Mouse (Mus musculus): ENCODE data around the gene Ncbp3. TPM values are rescaled to one million over a fixed set of nuclear protein-coding genes. Genes with fewer than 3 reads are reported as not detected.

Ncbp3 gene
- polyA plus RNA-seq, 1 experiment from 2014 or later: 13.5 TPM

DNA sequence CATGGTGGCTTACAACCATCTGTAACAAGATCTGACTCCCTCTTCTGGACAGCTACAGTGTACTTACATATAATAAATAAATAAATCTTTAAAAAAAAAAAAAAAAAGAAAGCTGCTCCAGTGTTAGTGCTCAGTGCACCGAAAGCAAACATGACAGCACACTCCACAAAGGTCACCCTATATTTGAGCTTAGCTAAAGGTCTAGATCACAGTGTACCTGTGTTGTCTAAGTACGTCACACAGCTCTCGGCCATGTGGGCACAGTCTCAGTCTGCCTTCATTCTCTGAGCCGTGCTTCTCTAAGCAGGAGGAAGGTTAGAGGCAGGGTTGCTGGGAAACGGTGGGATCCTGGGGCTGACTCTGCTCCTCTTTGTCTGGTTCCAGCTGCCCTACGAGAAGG is 78.9 kb downstream of the Ncbp3 start:
- 89% methylated on average over 6 of the region's 6 CpGs for WGBS
- no peaks in the 10 kb centered on the region for H3K27me3 ChIP-seq

DNA sequence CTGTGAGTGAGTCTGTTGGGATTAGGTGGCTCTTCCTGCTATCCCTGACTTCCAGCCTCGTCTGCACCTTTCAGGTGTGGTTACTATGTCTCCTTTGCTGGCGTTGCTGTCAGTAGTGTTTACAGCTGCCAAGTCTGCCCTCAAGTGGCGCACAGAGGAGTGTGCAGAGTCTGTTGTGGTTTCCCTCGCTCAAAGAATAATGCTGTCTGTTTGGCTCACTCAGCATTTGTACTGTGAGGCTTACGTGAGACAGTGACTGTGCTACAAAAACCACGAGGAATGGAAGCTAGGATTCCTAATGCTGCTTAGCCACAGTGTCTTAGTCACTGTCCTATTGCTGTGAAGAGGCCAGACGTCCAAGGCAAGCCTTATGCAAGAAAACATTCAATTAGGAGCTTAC is 83.4 kb downstream of the Ncbp3 start:
- Histone ChIP-seq H3K9ac (replicated peaks) (no peak overlapping the region), H3K27ac (no peak overlapping the region), H3K4me1 (replicated peaks) (peaks cover 7% of the 10 kb centered on the region), H3K9me3 (no peaks in the 10 kb centered on the region), H3K27me3 (no peaks in the 10 kb centered on the region), H3K4me3 (replicated peaks) (no peak overlapping the region), H3K36me3 (peaks cover 16% of the 10 kb centered on the region), H3K4me2 (replicated peaks) (no peak overlapping the region)
- ATAC-seq: no peak
- WGBS: 85% methylated on average over 7 of the region's 7 CpGs

More for the DNA sequence above, 78.9 kb downstream of the Ncbp3 start:
- Histone ChIP-seq H3K9ac (replicated peaks) (no peak overlapping the region), H3K4me3 (replicated peaks) (no peak overlapping the region), H3K4me2 (replicated peaks) (no peak overlapping the region), H3K36me3 (0 out of 2 replicates have a peak, but pooled peaks cover 4% of the 10 kb centered on the region), H3K4me1 (replicated peaks) (no peaks in the 10 kb centered on the region), H3K27ac (no peak overlapping the region), H3K9me3 (no peaks in the 10 kb centered on the region)
- no peak for ATAC-seq

DNA sequence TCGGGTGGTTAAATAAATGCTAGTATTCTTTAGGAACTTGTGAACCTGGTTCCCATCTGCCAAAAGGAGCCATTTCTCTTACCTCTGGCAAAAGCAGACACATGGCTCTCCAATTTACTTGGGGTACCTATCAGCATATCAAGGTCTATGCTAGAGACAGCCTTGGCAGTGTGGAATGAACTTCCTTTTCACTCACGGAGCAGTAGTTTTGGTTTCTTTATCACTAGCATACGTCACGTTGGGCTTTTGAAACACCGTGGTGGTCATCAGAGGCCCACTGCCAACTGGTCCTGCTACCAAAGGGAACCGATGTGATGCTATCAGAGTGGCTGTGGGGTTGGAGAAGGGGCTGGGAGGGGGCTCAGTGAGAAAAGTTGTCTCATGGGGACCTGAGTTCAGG is 85.4 kb downstream of the Ncbp3 start:
- Histone ChIP-seq H3K9ac (replicated peaks) (no peak overlapping the region), H3K4me3 (replicated peaks) (no peak overlapping the region), H3K9me3 (no peaks in the 10 kb centered on the region), H3K4me2 (replicated peaks) (no peak overlapping the region), H3K4me1 (replicated peaks) (peaks cover 25% of the 10 kb centered on the region), H3K27ac (no peak overlapping the region), H3K36me3 (peaks cover 16% of the 10 kb centered on the region), H3K27me3 (no peaks in the 10 kb centered on the region)
- 97% methylated on average over 6 of the region's 6 CpGs for WGBS
- no peak for ATAC-seq

- 95% methylated on average over 5 of the region's 5 CpGs for WGBS
- Histone ChIP-seq H3K4me1 (replicated peaks) (peaks cover 25% of the 10 kb centered on the region), H3K4me3 (replicated peaks) (no peak overlapping the region), H3K9ac (replicated peaks) (no peak overlapping the region), H3K4me2 (replicated peaks) (no peak overlapping the region), H3K36me3 (peaks cover 16% of the 10 kb centered on the region), H3K9me3 (no peaks in the 10 kb centered on the region), H3K27me3 (no peaks in the 10 kb centered on the region), H3K27ac (no peak overlapping the region)
- ATAC-seq: no peak
Measured at GRCm38 (mm10) chr11:73134222-73134621, 86.6 kb downstream of the Ncbp3 start.

DNA sequence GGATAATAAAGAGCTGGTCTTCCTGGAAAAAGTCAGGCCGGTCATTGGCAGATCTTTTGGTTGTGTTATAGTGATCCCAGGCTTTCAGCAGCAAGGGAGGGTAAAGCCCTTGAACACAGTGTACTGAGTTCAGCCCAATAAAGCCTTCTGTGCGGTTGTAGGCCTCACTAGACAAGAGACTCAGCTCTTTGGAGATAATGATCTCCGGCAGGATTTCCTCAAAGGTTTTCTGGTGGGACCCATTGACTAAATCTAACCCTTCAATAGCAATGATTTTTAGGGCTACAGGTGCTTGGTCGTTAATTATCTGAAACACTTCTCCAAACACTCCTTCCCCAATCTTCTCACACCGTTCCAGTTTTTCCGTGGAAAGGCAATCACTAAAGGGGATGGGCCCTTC is 89.0 kb downstream of the Ncbp3 start:
- H3K4me2 ChIP-seq (replicated peaks): peak overlapping the region; percentile 92
- WGBS: 91% methylated on average over 6 of the region's 6 CpGs
- H3K27ac ChIP-seq: no peak overlapping the region
- H3K9ac ChIP-seq (replicated peaks): 0 out of 2 replicates have a peak overlapping the region, but pooled peaks have one; percentile 79
- peak overlapping the region; percentile 79 for H3K4me3 ChIP-seq (replicated peaks)
- peaks cover 12% of the 10 kb centered on the region for H3K36me3 ChIP-seq
- no peak for ATAC-seq
- no peaks in the 10 kb centered on the region for H3K27me3 ChIP-seq
- no peaks in the 10 kb centered on the region for H3K9me3 ChIP-seq
- peaks cover 25% of the 10 kb centered on the region for H3K4me1 ChIP-seq (replicated peaks)

DNA sequence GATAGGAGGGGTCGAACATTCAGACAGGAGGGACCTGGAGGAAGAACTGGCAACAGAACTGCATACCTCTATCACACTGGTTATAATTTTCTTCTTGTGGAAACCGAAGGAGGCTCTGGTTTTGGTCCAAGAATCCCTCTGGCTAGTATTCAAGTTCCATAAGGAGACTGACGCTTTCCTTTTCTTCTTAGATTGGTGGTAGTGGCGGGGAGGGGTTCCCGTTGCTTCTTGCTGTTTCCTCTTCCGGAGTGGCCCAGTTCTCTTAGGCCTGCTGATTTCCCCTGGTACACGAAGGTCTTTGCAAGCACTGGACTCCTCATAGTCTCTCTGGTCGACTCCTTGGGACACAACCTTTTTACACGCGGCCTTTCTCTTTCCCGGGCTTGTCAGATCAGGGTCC is 89.5 kb downstream of the Ncbp3 start:
- H3K9ac ChIP-seq (replicated peaks): peak overlapping the region; percentile 79
- peaks cover 25% of the 10 kb centered on the region for H3K4me1 ChIP-seq (replicated peaks)
- H3K36me3 ChIP-seq: peaks cover 12% of the 10 kb centered on the region
- H3K4me2 ChIP-seq (replicated peaks): peak overlapping the region; percentile 92
- H3K4me3 ChIP-seq (replicated peaks): peak overlapping the region; percentile 79
- no peak for ATAC-seq
- no peaks in the 10 kb centered on the region for H3K9me3 ChIP-seq
- H3K27me3 ChIP-seq: no peaks in the 10 kb centered on the region
- no peak overlapping the region for H3K27ac ChIP-seq
- WGBS: 45% methylated on average over 11 of the region's 11 CpGs

- Histone ChIP-seq H3K4me2 (replicated peaks) (peak within 1 kb of the TSS; percentile 92), H3K4me3 (replicated peaks) (peak within 1 kb of the TSS; percentile 79), H3K27me3 (no peaks in the 10 kb centered on the region), H3K36me3 (peaks cover 9% of the 10 kb centered on the region), H3K9me3 (no peaks in the 10 kb centered on the region), H3K9ac (replicated peaks) (peak within 1 kb of the TSS; percentile 79), H3K4me1 (replicated peaks) (peaks cover 25% of the 10 kb centered on the region), H3K27ac (no peak within 1 kb of the TSS)
- ATAC-seq: peak; percentile 98
- under 1% methylated on average over 81 of the region's 84 CpGs for WGBS
Measured at GRCm38 (mm10) chr11:73137591-73138501, 90.3 kb downstream of the Ncbp3 start, which contains the start of gene Haspin. Gene Haspin (minus strand): TSS chr11:73138294.

Other genes starting within 250 kb of the Ncbp3 start
- gene Atp2a3, start 86.6 kb upstream of the Ncbp3 start, polyA plus RNA-seq (2015; fragmentation: Nextera tagmentation; extraction: Ambion mirVana): 0.48 and 0.71 TPM in 2 replicates
- gene P2rx1, start 48.7 kb upstream of the Ncbp3 start, polyA plus RNA-seq (2015; fragmentation: Nextera tagmentation; extraction: Ambion mirVana): 0.41 and 0.58 TPM in 2 replicates
- gene Camkk1, start 28.8 kb upstream of the Ncbp3 start, polyA plus RNA-seq (2015; fragmentation: Nextera tagmentation; extraction: Ambion mirVana): 17.1 and 17.5 TPM in 2 replicates
- gene Itgae, start 42.8 kb downstream of the Ncbp3 start, polyA plus RNA-seq (2015; fragmentation: Nextera tagmentation; extraction: Ambion mirVana): 0.21 and 0.28 TPM in 2 replicates
- 5.2 and 5.6 TPM in 2 replicates for gene Haspin, start 90.5 kb downstream of the Ncbp3 start, polyA plus RNA-seq (2015; fragmentation: Nextera tagmentation; extraction: Ambion mirVana)
- gene P2rx5, start 112.6 kb downstream of the Ncbp3 start, polyA plus RNA-seq (2015; fragmentation: Nextera tagmentation; extraction: Ambion mirVana): 0.20 and 0.31 TPM in 2 replicates
- 122 and 123 TPM in 2 replicates for gene Emc6, start 129.3 kb downstream of the Ncbp3 start, polyA plus RNA-seq (2015; fragmentation: Nextera tagmentation; extraction: Ambion mirVana)
- 193 and 195 TPM in 2 replicates for gene Tax1bp3, start 129.3 kb downstream of the Ncbp3 start, polyA plus RNA-seq (2015; fragmentation: Nextera tagmentation; extraction: Ambion mirVana)
- 21.1 and 22.1 TPM in 2 replicates for gene Ctns, start 151.3 kb downstream of the Ncbp3 start, polyA plus RNA-seq (2015; fragmentation: Nextera tagmentation; extraction: Ambion mirVana)
- 1.7 and 1.8 TPM in 2 replicates for gene Shpk, start 151.7 kb downstream of the Ncbp3 start, polyA plus RNA-seq (2015; fragmentation: Nextera tagmentation; extraction: Ambion mirVana)
- gene Trpv1, start 186.5 kb downstream of the Ncbp3 start, polyA plus RNA-seq (2015; fragmentation: Nextera tagmentation; extraction: Ambion mirVana): 0.18 and 0.22 TPM in 2 replicates
- not detected in 2 replicates for gene Trpv3, start 219.6 kb downstream of the Ncbp3 start, polyA plus RNA-seq (2015; fragmentation: Nextera tagmentation; extraction: Ambion mirVana)

All from midbrain, embryonic 13.5 days (tissue).